Mouse (Mus musculus) heart, embryonic 15.5 days (tissue): ENCODE results near the gene Aox3. TPM values are rescaled to one million over a fixed set of nuclear protein-coding genes. Genes with fewer than 3 reads are reported as not detected.

ENCODE experiments used
- ATAC-seq: fragments of 200-750 bp; cut with Nextera tagmentation; replicated peaks from 2 replicates; pipeline ENCODE4 v1.8.0; 2017; ENCODE audit warnings: low read depth, moderate TSS enrichment; ENCODE audit not compliant: insufficient number of reproducible peaks, insufficient read depth, low FRiP score
- H3K27ac ChIP-seq: fragments of 300-500 bp; sonication (generic); 2 replicates; pipeline ENCODE4 v1.5.1; 2015; ENCODE audit warnings: mild to moderate bottlenecking, inconsistent platforms
- H3K27me3 ChIP-seq: fragments of 300-500 bp; sonication (generic); 2 replicates; pipeline ENCODE4 v1.6.1; 2015; ENCODE audit warnings: inconsistent platforms
- H3K36me3 ChIP-seq: fragments of 300-500 bp; sonication (generic); 2 replicates; pipeline ENCODE4 v1.6.1; 2015; ENCODE audit warnings: mild to moderate bottlenecking, inconsistent platforms
- H3K4me1 ChIP-seq: fragments of 300-500 bp; sonication (generic); replicated peaks from 2 replicates; pipeline ENCODE4 v1.6.1; 2015; ENCODE audit warnings: inconsistent platforms
- H3K4me2 ChIP-seq: fragments of 300-500 bp; sonication (generic); 2 replicates; pipeline ENCODE4 v1.6.1; 2015; ENCODE audit warnings: inconsistent platforms, mild to moderate bottlenecking, moderate library complexity
- H3K4me3 ChIP-seq: fragments of 300-500 bp; sonication (generic); 2 replicates; pipeline ENCODE4 v1.5.1; 2015; ENCODE audit warnings: mild to moderate bottlenecking, inconsistent platforms
- H3K9ac ChIP-seq: fragments of 300-500 bp; sonication (generic); 2 replicates; pipeline ENCODE4 v1.6.1; 2015; ENCODE audit warnings: mild to moderate bottlenecking, inconsistent platforms
- H3K9me3 ChIP-seq: fragments of 300-500 bp; sonication (generic); replicated peaks from 2 replicates; pipeline ENCODE4 v1.6.1; 2016; ENCODE audit warnings: inconsistent platforms
- WGBS: fragments of 180-500 bp; shearing (Covaris S2); methylation state at CpG from one replicate; pipeline ENCODE4 v1.1.7; 2015; ENCODE audit warnings: mixed read lengths; 5-methylcytosine and 5-hydroxymethylcytosine counted together
- polyA plus RNA-seq: library from polyadenylated mRNA; unstranded; fragments of >200 nt; fragmentation: Nextera tagmentation; extraction: Ambion mirVana; gene quantifications from 2 replicates; pipeline ENCODE4 v1.2.1, GENCODE M21; 2015

Aox3 gene
- polyA plus RNA-seq, 1 experiment from 2014 or later = 0.43 TPM

- 87% methylated on average over 5 of the region's 5 CpGs for WGBS
Observed at GRCm38 (mm10) chr1:58079689-58080088, 33.2 kb upstream of the Aox3 start.

GRCm38 (mm10) chr1:58080446-58080845 lies 32.5 kb upstream of the Aox3 start:
- Histone ChIP-seq H3K4me2 (no peak overlapping the region), H3K36me3 (no peaks in the 10 kb centered on the region), H3K9ac (no peak overlapping the region), H3K4me1 (no peaks in the 10 kb centered on the region), H3K4me3 (no peak overlapping the region), H3K9me3 (no peaks in the 10 kb centered on the region), H3K27ac (no peak overlapping the region), H3K27me3 (no peaks in the 10 kb centered on the region)
- WGBS = 84% methylated on average over 4 of the region's 4 CpGs
- no peak for ATAC-seq

More at GRCm38 (mm10) chr1:58079689-58080088, 33.2 kb upstream of the Aox3 start:
- H3K36me3 ChIP-seq = no peaks in the 10 kb centered on the region
- no peaks in the 10 kb centered on the region for H3K27me3 ChIP-seq
- no peak overlapping the region for H3K4me2 ChIP-seq
- no peak overlapping the region for H3K4me3 ChIP-seq
- H3K4me1 ChIP-seq = no peaks in the 10 kb centered on the region
- no peak overlapping the region for H3K9ac ChIP-seq
- no peak for ATAC-seq
- H3K9me3 ChIP-seq = no peaks in the 10 kb centered on the region
- no peak overlapping the region for H3K27ac ChIP-seq

GRCm38 (mm10) chr1:58081356-58081755 lies 31.6 kb upstream of the Aox3 start:
- Histone ChIP-seq H3K9ac (no peak overlapping the region), H3K4me2 (no peak overlapping the region), H3K9me3 (no peaks in the 10 kb centered on the region), H3K36me3 (no peaks in the 10 kb centered on the region), H3K27ac (no peak overlapping the region), H3K4me1 (no peaks in the 10 kb centered on the region), H3K27me3 (no peaks in the 10 kb centered on the region), H3K4me3 (no peak overlapping the region)
- ATAC-seq = no peak
- 68% methylated on average over 5 of the region's 5 CpGs for WGBS

- no peak for ATAC-seq
- Histone ChIP-seq H3K9ac (no peak overlapping the region), H3K4me1 (no peaks in the 10 kb centered on the region; the same call in 1 of the 2 replicates), H3K4me2 (no peak overlapping the region), H3K4me3 (no peak overlapping the region), H3K9me3 (no peaks in the 10 kb centered on the region), H3K36me3 (no peaks in the 10 kb centered on the region), H3K27me3 (no peaks in the 10 kb centered on the region), H3K27ac (no peak overlapping the region)
- 55% methylated on average over 5 of the region's 5 CpGs for WGBS
Observed at GRCm38 (mm10) chr1:58089316-58089715, 23.6 kb upstream of the Aox3 start.

- Histone ChIP-seq H3K4me3 (no peak overlapping the region), H3K4me2 (no peak overlapping the region), H3K36me3 (no peaks in the 10 kb centered on the region), H3K9ac (no peak overlapping the region), H3K9me3 (no peaks in the 10 kb centered on the region), H3K27ac (no peak overlapping the region), H3K27me3 (no peaks in the 10 kb centered on the region), H3K4me1 (no peaks in the 10 kb centered on the region; the same call in 1 of the 2 replicates)
- ATAC-seq = no peak
- 81% methylated on average over 4 of the region's 4 CpGs for WGBS
Observed at GRCm38 (mm10) chr1:58090191-58090590, 22.7 kb upstream of the Aox3 start.

GRCm38 (mm10) chr1:58091213-58091612 lies 21.7 kb upstream of the Aox3 start:
- Histone ChIP-seq H3K36me3 (no peaks in the 10 kb centered on the region), H3K27ac (no peak overlapping the region), H3K4me3 (no peak overlapping the region), H3K27me3 (no peaks in the 10 kb centered on the region), H3K4me1 (no peaks in the 10 kb centered on the region; the same call in 1 of the 2 replicates), H3K9me3 (no peaks in the 10 kb centered on the region), H3K9ac (no peak overlapping the region), H3K4me2 (no peak overlapping the region)
- ATAC-seq = no peak
- WGBS = 57% methylated on average over 3 of the region's 3 CpGs

GRCm38 (mm10) chr1:58091992-58092560 lies 20.9 kb upstream of the Aox3 start:
- Histone ChIP-seq H3K9me3 (no peaks in the 10 kb centered on the region), H3K27me3 (no peaks in the 10 kb centered on the region), H3K36me3 (no peaks in the 10 kb centered on the region), H3K4me1 (no peaks in the 10 kb centered on the region; the same call in 1 of the 2 replicates), H3K9ac (no peak overlapping the region), H3K4me2 (no peak overlapping the region), H3K4me3 (no peak overlapping the region), H3K27ac (no peak overlapping the region)
- 61% methylated on average over 2 of the region's 2 CpGs for WGBS
- ATAC-seq = no peak

- no peak overlapping the region for H3K27ac ChIP-seq
- no peaks in the 10 kb centered on the region for H3K27me3 ChIP-seq
- H3K36me3 ChIP-seq = no peaks in the 10 kb centered on the region
- no peak overlapping the region for H3K4me2 ChIP-seq
- H3K4me1 ChIP-seq = no peaks in the 10 kb centered on the region; the same call in 1 of the 2 replicates
- no peaks in the 10 kb centered on the region for H3K9me3 ChIP-seq
- H3K4me3 ChIP-seq = no peak overlapping the region
- no peak for ATAC-seq
- WGBS = 86% methylated on average over 6 of the region's 6 CpGs
- H3K9ac ChIP-seq = no peak overlapping the region
Observed at GRCm38 (mm10) chr1:58097338-58097737, 15.6 kb upstream of the Aox3 start.

GRCm38 (mm10) chr1:58099119-58099518 lies 13.8 kb upstream of the Aox3 start:
- no peak overlapping the region for H3K4me3 ChIP-seq
- no peaks in the 10 kb centered on the region for H3K36me3 ChIP-seq
- no peaks in the 10 kb centered on the region for H3K4me1 ChIP-seq
- no peaks in the 10 kb centered on the region for H3K27me3 ChIP-seq
- H3K27ac ChIP-seq = no peak overlapping the region
- ATAC-seq = no peak
- H3K9me3 ChIP-seq = no peaks in the 10 kb centered on the region
- H3K4me2 ChIP-seq = no peak overlapping the region
- no peak overlapping the region for H3K9ac ChIP-seq

- Histone ChIP-seq H3K4me3 (no peak overlapping the region), H3K9ac (no peak overlapping the region), H3K4me1 (no peaks in the 10 kb centered on the region), H3K9me3 (no peaks in the 10 kb centered on the region), H3K4me2 (no peak overlapping the region), H3K27me3 (no peaks in the 10 kb centered on the region), H3K36me3 (no peaks in the 10 kb centered on the region), H3K27ac (no peak overlapping the region)
- WGBS = 55% methylated on average over 2 of the region's 2 CpGs
- no peak for ATAC-seq
Observed at GRCm38 (mm10) chr1:58101531-58102146, 11.3 kb upstream of the Aox3 start.

GRCm38 (mm10) chr1:58102494-58102893 lies 10.4 kb upstream of the Aox3 start:
- 72% methylated on average over 7 of the region's 7 CpGs for WGBS
- ATAC-seq = no peak
- no peaks in the 10 kb centered on the region for H3K27me3 ChIP-seq

GRCm38 (mm10) chr1:58105685-58106084 lies 7.2 kb upstream of the Aox3 start:
- H3K27ac ChIP-seq = no peak overlapping the region
- ATAC-seq = no peak
- H3K9me3 ChIP-seq = no peaks in the 10 kb centered on the region
- no peaks in the 10 kb centered on the region for H3K4me1 ChIP-seq
- no peak overlapping the region for H3K9ac ChIP-seq
- no peak overlapping the region for H3K4me2 ChIP-seq
- H3K36me3 ChIP-seq = no peaks in the 10 kb centered on the region
- 74% methylated on average over 6 of the region's 6 CpGs for WGBS
- H3K4me3 ChIP-seq = no peak overlapping the region
- no peaks in the 10 kb centered on the region for H3K27me3 ChIP-seq

More at GRCm38 (mm10) chr1:58102494-58102893, 10.4 kb upstream of the Aox3 start:
- no peak overlapping the region for H3K9ac ChIP-seq
- no peak overlapping the region for H3K4me2 ChIP-seq
- no peaks in the 10 kb centered on the region for H3K9me3 ChIP-seq
- H3K4me3 ChIP-seq = no peak overlapping the region
- H3K27ac ChIP-seq = no peak overlapping the region
- no peaks in the 10 kb centered on the region for H3K4me1 ChIP-seq
- H3K36me3 ChIP-seq = no peaks in the 10 kb centered on the region
